Mouse (Mus musculus): Measurements from ENCODE around the gene C1qtnf6.

The C1qtnf6 gene

GRCm38 (mm10) chr15:78530671-78531450, at the start of gene C1qtnf6:
Gene C1qtnf6 (minus strand): TSS chr15:78531416.
- DNase-seq (ENCODE audit: low spot score in 2 of 2): peak in 1 of 2 experiments; percentile 54

GRCm38 (mm10) chr15:78576284-78576810, 45.1 kb upstream of the C1qtnf6 start:
- DNase-seq (ENCODE audit: low spot score in 2 of 2): no peak

GRCm38 (mm10) chr15:78572658-78573397, 41.6 kb upstream of the C1qtnf6 start, which contains the start of gene Rac2:
Gene Rac2 (minus strand): TSS chr15:78572783.
- DNase-seq (ENCODE audit: low spot score in 2 of 2): no peak

GRCm38 (mm10) chr15:78572270-78572600, 41.0 kb upstream of the C1qtnf6 start:
- DNase-seq (ENCODE audit: low spot score in 2 of 2): no peak

DNA sequence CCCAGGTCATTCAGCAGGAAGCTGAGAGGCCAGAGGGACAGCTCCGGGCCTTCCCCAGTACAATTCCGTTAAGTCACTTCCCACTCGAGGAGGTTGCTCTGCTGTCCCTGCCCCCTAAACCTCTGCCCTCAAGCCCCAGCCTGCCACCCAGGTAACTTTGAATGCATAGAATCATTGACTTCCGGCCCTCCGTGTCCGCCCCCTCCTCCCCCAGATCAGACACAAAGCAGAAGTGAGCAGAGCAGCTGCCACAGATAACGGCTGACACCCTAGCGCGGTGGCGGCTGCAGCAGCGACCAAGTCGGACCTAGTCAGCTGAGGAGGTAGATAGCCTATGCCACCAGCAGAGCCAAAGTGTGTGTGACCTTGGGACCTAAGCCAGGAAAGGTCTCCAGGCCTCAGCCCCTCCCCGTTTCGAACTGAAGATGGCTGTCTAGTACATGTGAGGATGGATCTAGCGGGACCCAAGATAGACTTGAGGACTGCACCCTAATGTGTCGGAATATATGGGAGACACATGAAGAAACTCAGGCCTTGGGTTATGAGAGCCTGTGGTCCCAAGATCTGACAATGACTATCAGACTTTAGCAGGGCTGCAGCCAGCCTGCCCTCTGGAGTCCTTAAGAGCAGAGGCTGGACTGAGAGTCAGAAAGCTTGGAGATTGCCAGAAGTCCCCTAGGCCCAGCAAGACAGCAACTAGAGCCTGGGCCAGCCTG, 40.5 kb upstream of the C1qtnf6 start:
- DNase-seq (ENCODE audit: low spot score in 2 of 2): no peak

DNA sequence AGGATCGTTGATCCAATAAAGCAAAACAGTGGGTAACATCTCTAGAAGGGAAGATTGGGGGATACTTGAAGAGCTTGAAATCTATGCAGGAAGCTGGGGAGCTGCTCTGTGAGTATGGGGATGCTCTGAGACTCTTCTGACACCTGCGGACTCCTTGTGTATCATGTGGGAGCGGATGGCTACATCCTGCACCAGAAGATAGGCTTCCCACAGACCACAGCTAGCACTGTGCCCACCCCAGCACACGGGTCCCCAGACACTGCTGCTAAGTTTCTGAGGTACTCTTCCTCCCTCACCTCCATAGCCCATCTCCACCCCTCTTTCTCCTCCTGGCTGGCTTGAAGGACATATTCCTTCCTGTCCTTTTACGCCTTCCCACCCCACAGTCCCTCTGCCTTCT, 39.0 kb upstream of the C1qtnf6 start:
- no peak for DNase-seq (ENCODE audit: low spot score in 2 of 2)

GRCm38 (mm10) chr15:78567608-78568120, 36.4 kb upstream of the C1qtnf6 start:
- DNase-seq (ENCODE audit: low spot score in 2 of 2): no peak

DNA sequence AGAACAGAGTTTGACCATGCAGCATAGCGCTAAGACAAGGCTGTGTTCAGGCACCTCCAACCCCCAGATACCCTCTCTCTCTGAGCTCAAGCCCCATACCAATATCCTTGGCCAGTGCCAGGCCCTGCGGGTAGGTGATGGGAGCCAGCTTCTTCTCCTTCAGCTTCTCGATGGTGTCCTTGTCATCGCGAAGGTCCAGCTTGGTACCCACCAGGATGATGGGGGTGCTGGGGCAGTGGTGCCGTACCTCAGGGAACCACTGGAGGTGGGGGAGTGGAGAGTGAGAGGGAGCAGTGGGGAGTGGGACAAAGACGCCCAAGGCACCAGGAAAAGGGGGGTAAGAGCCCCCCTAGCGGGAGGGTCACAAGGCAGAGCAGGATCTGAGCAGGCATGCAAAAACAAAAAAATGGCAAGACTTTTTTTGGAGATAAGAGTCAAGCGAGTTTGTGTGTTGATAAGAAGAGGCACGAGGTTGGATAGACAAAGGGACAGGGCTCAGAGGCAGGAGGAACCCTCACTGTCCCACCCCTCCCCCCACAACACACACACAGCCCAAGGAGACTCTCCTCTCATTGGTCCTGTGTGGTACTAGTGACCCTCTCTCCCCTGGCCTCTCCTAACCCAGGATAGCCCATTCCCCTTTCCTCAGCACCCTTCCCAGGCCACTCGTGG, 33.7 kb upstream of the C1qtnf6 start:
- no peak for DNase-seq (ENCODE audit: low spot score in 2 of 2)

GRCm38 (mm10) chr15:78563937-78564336, 32.7 kb upstream of the C1qtnf6 start:
- no peak for DNase-seq (ENCODE audit: low spot score in 2 of 2)

GRCm38 (mm10) chr15:78563344-78563743, 32.1 kb upstream of the C1qtnf6 start:
- DNase-seq (ENCODE audit: low spot score in 2 of 2): no peak

DNA sequence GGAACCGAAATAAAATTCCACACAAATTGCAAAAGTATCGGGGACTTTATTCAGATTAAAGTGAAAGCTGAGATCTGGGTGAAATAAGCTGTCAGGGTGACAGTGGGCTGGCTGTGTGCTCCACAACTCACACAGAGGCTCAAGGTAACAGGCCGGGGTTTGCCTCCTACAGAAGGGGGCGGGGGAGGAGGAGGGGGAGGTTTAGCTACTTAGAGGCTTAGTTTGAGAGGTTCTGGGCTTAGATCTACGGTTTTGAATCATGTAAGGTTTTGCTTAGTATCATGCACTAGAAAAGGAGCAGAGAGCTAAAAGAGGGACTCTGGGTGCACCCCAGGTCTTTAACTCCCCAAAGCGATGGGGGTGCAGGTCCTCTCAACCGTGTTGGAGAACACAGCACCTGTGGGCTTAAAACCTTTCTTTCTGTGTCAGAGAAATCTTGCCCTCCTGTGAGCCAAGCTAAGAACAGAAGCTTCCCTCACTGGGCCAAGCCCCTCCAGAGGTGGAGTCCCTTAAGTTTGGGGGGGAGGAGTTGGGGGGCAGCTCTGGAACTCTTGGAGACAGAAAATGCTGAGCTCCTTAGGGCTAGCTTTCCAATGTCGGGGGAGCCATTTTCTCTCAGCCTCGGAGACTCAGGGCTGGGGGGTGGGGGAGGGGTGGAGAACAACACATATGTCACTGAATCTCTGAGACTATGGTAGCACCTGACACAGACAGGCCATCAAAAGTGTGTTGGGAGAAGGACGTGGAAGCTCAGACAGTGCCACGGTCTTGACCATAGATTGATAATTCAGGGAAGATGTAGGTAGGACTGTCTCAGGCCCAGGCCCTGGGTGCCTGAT, 28.1 kb upstream of the C1qtnf6 start:
- DNase-seq (ENCODE audit: low spot score in 2 of 2): no peak

DNA sequence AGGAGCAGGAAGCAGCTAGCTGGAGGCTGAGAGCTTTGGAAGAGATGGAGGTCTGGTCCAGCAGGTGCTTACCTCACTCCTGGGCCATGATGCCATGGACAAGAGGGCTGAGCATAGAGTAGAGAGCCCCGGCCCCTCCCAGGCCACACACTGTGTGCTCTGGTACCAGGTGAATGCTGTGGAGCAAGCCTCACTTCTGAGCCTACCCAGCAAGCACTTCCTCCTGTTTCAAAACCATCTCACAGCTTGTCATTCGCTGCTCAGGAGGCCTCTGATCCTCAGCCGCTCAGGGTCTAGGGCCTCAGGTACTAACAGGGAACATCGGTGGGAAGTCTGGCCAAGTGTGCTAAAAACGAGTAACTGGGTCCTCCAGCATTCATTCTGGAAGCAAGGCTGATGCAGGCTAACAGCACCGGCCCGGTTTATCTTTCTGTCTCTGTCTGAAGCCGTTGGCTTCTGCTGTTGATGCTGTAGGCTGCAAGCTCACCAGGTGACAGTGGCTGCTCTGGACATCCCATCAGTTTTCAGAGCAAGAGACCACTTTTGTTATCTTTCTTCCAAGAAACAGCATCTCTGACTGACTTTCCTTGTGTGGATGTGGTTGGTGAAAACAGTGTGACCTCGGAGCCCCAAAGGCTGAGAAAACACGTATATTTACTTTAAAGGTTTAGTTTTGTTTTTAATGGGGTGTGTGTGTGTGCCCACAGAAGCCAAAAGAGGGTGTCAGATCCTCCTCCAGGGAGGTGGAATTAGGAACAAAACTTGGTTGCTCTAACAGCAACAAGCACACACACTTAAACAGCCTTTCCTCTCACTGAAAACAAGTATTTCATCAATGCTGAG, 26.7 kb upstream of the C1qtnf6 start:
- no peak for DNase-seq (ENCODE audit: low spot score in 2 of 2)

DNA sequence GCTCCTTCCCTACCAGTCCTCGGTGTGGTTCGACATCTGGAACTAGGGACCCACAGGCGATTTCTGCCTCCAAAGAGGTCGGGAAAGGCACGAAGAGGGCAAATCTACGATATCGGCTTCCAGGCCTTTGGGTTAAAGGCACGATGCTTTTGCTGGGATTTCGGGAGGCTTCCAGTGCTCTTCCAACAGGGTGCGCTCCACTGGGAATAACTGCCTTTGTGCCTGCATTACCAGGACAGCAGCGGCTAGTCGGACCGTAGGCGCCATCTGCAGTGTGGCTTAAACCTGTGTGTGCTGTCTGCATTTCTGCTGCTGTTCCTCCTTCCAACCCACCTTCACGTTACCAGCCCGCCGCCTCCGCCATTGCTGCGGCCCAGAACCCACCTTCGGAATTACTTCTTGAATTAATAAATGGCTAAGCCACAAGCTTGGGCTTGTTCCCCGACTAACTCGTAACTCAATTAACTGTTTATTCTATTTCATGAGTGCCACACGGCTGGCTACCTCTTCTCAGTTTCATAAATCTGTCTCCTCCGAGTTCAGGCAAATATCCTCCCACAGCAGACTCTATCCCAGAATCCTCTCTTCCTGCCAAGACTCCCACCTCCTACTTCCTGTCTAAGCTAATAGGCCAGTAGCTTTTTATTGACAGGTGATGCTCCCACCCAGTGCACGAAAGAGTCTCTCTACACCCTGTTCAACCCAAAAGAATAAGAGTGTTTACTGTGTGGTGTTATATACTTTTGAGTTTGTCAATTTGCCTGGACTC, 23.5 kb upstream of the C1qtnf6 start:
- DNase-seq (ENCODE audit: low spot score in 2 of 2): peak in 1 of 2 experiments; percentile 12

GRCm38 (mm10) chr15:78549189-78549734, 18.0 kb upstream of the C1qtnf6 start:
- DNase-seq (ENCODE audit: low spot score in 2 of 2): no peak

- DNase-seq (ENCODE audit: low spot score in 2 of 2): no peak
Measured at GRCm38 (mm10) chr15:78548711-78549110, 17.5 kb upstream of the C1qtnf6 start.

DNA sequence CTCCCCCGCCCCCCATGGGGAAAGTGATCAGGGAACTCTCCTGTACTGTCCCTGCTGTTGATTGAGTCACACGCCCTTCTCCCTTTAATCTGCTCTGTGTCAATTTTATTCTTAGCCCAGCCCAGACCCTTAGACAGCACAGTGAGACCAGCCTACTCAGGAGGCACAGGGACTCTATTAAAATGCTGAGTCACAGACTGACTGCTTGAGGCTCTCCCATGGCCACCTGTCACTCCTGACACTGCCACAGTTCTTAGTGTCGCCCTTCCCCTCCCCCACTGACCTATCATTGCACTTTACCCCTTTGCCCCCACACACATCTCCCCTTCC, 17.1 kb upstream of the C1qtnf6 start:
- no peak for DNase-seq (ENCODE audit: low spot score in 2 of 2)

GRCm38 (mm10) chr15:78547415-78548335, 16.5 kb upstream of the C1qtnf6 start:
- peak in 1 of 2 experiments; percentile 23 for DNase-seq (ENCODE audit: low spot score in 2 of 2)

- no peak for DNase-seq (ENCODE audit: low spot score in 2 of 2)
Measured at GRCm38 (mm10) chr15:78546060-78546459, 14.8 kb upstream of the C1qtnf6 start.

Data from urinary bladder, adult 18-20 months (tissue).